Mouse (Mus musculus): ENCODE results near the gene Il17a.

DNA sequence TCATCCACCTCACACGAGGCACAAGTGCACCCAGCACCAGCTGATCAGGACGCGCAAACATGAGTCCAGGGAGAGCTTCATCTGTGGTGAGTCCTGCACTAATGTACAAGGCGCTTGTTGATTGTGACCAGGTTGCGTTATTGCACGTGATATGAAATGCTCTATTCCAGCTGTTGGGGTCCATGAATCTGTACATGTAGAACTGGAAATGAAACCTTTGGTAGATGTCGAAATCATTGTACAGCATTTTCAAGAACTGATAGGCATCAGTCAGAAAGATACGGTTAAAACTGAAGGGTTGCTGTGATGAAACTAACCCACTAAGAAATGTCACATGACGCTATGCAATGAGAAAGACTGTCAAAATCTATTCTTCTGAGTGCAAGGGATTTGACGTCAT, at the start of gene Il17a:
- TF ChIP-seq POLR2A (IDR thresholded peaks at IDR 0.05; ENCODE audit: low read depth, low read length) (no peak), CTCF (IDR thresholded peaks at IDR 0.05; ENCODE audit: extremely low read depth, insufficient read length, insufficient replicate concordance, low read depth, low read length) (no peak)

All from small intestine, adult 2 months (tissue).